Mouse (Mus musculus) testis, adult 2 months (tissue): Measurements from ENCODE around the gene Zbp1.

Source experiments
- CTCF ChIP-seq: fragments of 200-500 bp; IDR thresholded peaks from 2 replicates; pipeline ENCODE4 v1.5.1; 2012; ENCODE audit warnings: low read depth, mild to moderate bottlenecking, inconsistent platforms, low read length, moderate library complexity; ENCODE audit not compliant: control insufficient read depth, insufficient read depth, insufficient replicate concordance
- POLR2A ChIP-seq: fragments of 200-500 bp; IDR thresholded peaks from 2 replicates; pipeline ENCODE4 v1.6.1; 2012; ENCODE audit warnings: low read depth, mild to moderate bottlenecking, inconsistent platforms, low read length, moderate library complexity; ENCODE audit not compliant: control insufficient read depth

DNA sequence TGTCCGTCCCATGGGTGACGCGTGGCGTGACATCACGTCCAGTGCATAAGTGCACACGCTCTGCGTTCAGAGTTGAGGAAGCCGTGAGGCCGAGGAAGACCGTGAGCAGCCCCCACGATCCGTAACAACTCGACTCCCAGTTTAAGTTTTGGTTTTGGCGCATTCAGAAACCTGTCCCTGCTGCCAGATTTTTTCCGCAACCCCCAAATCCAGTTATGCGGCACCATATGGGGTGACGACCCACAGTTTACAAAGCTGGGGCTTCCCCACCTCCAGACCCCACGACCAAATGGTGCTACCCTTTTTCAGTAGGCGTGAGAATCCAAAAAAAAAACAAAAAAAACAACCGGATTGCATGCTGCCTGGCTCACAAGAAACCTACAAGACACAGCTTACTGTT, 26.5 kb upstream of the Zbp1 start:
- TF ChIP-seq CTCF = no peak
- TF ChIP-seq POLR2A = no peak
